Mouse (Mus musculus) liver, postnatal 0 days (tissue): ENCODE measurements around the gene Gm15517. TPM values are rescaled to one million over a fixed set of nuclear protein-coding genes. Genes with fewer than 3 reads are reported as not detected.
"Not testable (repeated sequence)": the region's sequence is repeated elsewhere in the genome, so short reads cannot be mapped to it uniquely, and the experiment has no call there.

Experiments
- ATAC-seq: fragments of 200-750 bp; cut with Nextera tagmentation; 2 replicates; pipeline ENCODE4 v1.8.0; 2017; ENCODE audit warnings: mild to moderate bottlenecking, moderate library complexity
- DNase-seq: peaks from one replicate; pipeline ENCODE4 v3.0.0-alpha.2; 2016
- H3K27ac ChIP-seq: fragments of 300-500 bp; sonication (generic); 2 replicates; pipeline ENCODE4 v1.5.1; 2014; ENCODE audit warnings: antibody characterized with exemption, moderate library complexity, mild to moderate bottlenecking, low read depth
- H3K27me3 ChIP-seq: fragments of 300-500 bp; sonication (generic); 2 replicates; pipeline ENCODE4 v1.6.1; 2014; ENCODE audit warnings: low read length, control low read depth, mixed read lengths; ENCODE audit not compliant: insufficient read depth
- H3K36me3 ChIP-seq: fragments of 300-500 bp; sonication (generic); replicated peaks from 2 replicates; pipeline ENCODE4 v1.6.1; 2014; ENCODE audit warnings: mild to moderate bottlenecking, control low read depth, low read length, moderate library complexity, mixed read lengths; ENCODE audit not compliant: insufficient read depth
- H3K4me1 ChIP-seq: fragments of 300-500 bp; sonication (generic); 2 replicates; pipeline ENCODE4 v1.6.1; 2014; ENCODE audit warnings: antibody characterized with exemption, mild to moderate bottlenecking, control low read depth; ENCODE audit not compliant: insufficient read depth
- H3K4me2 ChIP-seq: fragments of 300-500 bp; sonication (generic); 2 replicates; pipeline ENCODE4 v1.6.1; 2014; ENCODE audit warnings: low read depth, mild to moderate bottlenecking, low read length, moderate library complexity, mixed read lengths
- H3K4me3 ChIP-seq: fragments of 300-500 bp; sonication (generic); 2 replicates; pipeline ENCODE4 v1.5.1; 2014; ENCODE audit warnings: low read depth, low read length
- H3K9ac ChIP-seq: fragments of 300-500 bp; sonication (generic); replicated peaks from 2 replicates; pipeline ENCODE4 v1.6.1; 2014; ENCODE audit warnings: mild to moderate bottlenecking, moderate library complexity
- H3K9me3 ChIP-seq: fragments of 300-500 bp; sonication (generic); 2 replicates; pipeline ENCODE4 v1.6.1; 2016; ENCODE audit warnings: mild to moderate bottlenecking, control low read depth, low read length, mixed read lengths
- CTCF ChIP-seq: sonication (generic); IDR thresholded peaks from 2 replicates; pipeline ENCODE4 v1.5.1; 2016; ENCODE audit warnings: antibody characterized with exemption, low read depth
- EP300 ChIP-seq: IDR thresholded peaks from 2 replicates; pipeline ENCODE4 v1.6.1; 2016; ENCODE audit warnings: antibody characterized with exemption, low read depth, mild to moderate bottlenecking
- WGBS: fragments of 180-500 bp; shearing (Covaris S2); extraction: QIAGEN DNeasy Blood & Tissue Kit; methylation state at CpG from one replicate; pipeline ENCODE4 v1.1.7; 2014; ENCODE audit not compliant: insufficient replicate concordance; 5-methylcytosine and 5-hydroxymethylcytosine counted together
- polyA plus RNA-seq: library from polyadenylated mRNA; unstranded; fragments of >200 nt; fragmentation: Nextera tagmentation; extraction: Ambion mirVana; gene quantifications from 2 replicates; pipeline ENCODE4 v1.2.1, GENCODE M21; 2015

Gene Gm15517
- polyA plus RNA-seq, 1 experiment from 2014 or later = not detected

DNA sequence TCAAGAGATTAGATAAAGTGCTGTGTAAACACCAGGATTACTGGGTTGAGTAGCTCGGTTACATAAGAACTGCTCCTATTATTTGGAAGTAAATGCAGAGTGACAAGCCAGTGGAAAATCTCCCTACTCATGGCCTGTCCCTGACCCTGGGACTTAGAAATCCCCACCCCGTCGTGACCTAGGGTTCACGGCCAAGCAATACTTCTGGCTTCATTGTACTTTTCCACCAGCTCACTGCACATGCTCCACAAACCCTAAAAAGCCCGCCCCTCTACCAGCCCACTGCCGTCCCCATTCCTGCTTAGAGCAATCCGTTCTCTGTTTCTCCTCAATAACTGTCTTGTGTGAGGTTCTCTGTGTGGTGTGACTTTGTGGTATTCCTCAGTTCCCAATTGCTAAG is 26.5 kb downstream of the Gm15517 start:
- Histone ChIP-seq H3K27ac (no peak overlapping the region), H3K4me3 (no peak overlapping the region), H3K36me3 (no peaks in the 10 kb centered on the region), H3K27me3 (no peaks in the 10 kb centered on the region), H3K9me3 (no peaks in the 10 kb centered on the region), H3K4me1 (no peaks in the 10 kb centered on the region), H3K9ac (no peak overlapping the region), H3K4me2 (no peak overlapping the region)
- WGBS = 44% methylated on average over 7 of the region's 7 CpGs
- ATAC-seq (no peak), DNase-seq (no peak)
- TF ChIP-seq CTCF (no peak), EP300 (no peak)

DNA sequence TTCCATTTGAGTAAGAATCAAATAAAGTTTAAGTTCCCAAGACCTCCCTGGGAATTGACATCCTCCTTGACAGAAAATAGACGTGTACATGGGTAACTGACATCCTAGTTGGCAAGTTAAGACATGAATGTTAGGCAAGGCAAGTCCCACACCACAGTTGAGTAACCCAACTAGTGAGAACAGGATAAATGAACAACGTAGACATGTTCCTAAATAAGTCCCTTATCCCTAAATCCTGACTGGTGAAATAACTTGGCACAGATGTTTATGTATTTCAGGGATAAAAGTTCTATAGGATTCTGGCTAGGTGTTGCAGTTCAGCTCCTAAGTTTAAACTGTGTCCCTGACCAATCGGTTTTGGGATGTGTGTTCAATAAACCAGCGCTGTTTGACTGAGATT is 29.7 kb downstream of the Gm15517 start:
- TF ChIP-seq EP300 (no peak), CTCF (no peak)
- Histone ChIP-seq H3K27me3 (no peaks in the 10 kb centered on the region), H3K4me1 (no peaks in the 10 kb centered on the region), H3K4me2 (no peak overlapping the region), H3K36me3 (no peaks in the 10 kb centered on the region), H3K4me3 (no peak overlapping the region), H3K9ac (no peak overlapping the region), H3K27ac (no peak overlapping the region), H3K9me3 (no peaks in the 10 kb centered on the region)
- ATAC-seq (no peak), DNase-seq (no peak)
- WGBS = 63% methylated on average over 4 of the region's 4 CpGs

DNA sequence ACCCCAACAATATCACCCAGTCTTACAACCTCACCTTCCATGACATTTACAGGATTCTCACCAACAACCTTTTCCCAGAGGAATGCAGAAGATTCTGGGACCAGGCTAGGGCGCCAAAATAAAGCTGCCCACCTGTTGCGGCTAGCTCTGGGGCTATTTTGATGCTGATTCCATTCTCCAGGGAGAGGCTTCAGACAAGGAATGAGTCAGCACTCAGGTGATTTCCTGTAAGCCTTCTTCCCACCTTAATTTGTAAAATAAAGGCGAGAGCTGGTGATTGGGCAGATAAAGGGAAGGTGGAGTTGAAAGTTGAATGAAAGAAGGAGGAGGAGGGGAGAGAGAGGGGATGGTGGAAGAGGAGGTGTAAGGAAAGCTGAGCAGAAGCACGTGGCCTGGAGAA is 30.2 kb downstream of the Gm15517 start:
- Histone ChIP-seq H3K4me3 (no peak overlapping the region), H3K4me2 (no peak overlapping the region), H3K9ac (no peak overlapping the region), H3K4me1 (no peaks in the 10 kb centered on the region), H3K27me3 (no peaks in the 10 kb centered on the region), H3K9me3 (no peaks in the 10 kb centered on the region), H3K27ac (no peak overlapping the region), H3K36me3 (no peaks in the 10 kb centered on the region)
- DNase-seq = no peak
- 53% methylated on average over 4 of the region's 4 CpGs for WGBS
- TF ChIP-seq CTCF (no peak), EP300 (no peak)
- no peak for ATAC-seq

DNA sequence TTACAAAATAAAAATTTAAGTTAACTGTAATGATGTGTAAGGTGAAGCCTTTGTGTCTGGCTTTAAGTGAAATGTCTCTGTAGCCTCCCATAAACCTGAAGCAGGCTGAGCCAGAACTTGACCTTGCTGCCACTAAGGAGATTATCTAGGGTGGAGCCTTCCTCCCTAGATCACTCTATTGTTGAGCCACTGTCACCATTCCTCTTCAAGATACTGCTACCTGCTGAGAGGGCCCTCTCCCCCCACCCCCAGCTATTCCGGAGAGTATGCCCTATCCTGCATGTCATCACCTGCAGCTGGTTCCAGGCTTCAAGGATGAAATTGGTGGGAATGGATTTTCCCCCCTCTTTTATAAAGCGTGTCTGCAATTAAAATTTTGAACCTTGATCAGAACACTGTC is 36.3 kb downstream of the Gm15517 start:
- not testable (repeated sequence) for H3K4me2 ChIP-seq, H3K27ac ChIP-seq, H3K4me3 ChIP-seq, H3K4me1 ChIP-seq, H3K36me3 ChIP-seq, H3K9ac ChIP-seq, H3K27me3 ChIP-seq, ATAC-seq, H3K9me3 ChIP-seq, DNase-seq
- WGBS = 69% methylated on average over 2 of the region's 2 CpGs

DNA sequence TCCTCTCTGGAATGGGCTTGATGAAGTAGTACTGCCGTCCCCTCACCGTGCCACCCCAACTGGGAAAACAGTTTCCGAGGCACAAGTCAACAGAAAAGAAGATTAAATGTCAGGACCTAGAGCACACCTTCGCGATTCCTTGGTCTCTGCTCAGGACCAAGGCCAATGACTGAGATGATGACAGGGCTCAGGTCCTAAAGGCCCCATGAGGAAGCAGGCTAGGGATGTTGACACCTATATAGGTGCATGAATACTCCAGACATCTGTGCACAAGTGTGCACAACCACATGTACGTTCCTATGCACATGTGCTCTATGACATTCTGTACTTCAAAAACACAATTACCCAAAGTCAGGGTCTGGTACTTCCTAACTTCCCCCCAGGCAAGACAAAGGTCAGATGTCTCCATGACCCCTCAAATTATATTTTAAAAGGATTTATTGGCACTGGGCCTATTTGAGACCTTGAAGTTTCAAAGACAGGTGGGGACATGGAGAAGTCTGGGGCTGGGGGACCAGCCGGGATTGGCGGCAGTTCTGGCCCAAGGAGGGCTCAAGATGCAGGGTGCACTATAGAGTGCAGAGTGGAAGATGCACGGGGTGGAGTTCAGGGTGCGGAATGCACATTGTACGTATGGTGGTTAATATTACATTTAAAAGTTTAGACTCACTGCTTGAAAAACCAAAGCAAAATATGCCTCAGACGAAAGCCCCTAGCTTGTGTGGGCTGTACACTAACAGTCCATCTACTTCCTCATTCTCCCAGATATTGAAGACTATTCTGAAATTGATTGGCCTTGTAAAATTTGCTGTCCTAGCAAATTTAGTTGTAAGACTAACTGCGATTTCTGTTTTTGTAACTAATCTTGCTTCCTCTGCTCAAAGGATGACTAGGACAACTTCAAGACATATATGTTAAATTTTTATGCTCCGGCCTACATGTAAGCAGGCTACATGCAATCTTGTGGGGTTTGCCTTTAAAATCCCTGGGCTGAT is 42.4 kb downstream of the Gm15517 start:
- DNase-seq = no peak
- ATAC-seq = no peak
- Histone ChIP-seq H3K27me3 (peaks cover 15% of the 10 kb centered on the region), H3K27ac (no peak overlapping the region; the same call in 1 of the 2 replicates), H3K36me3 (no peaks in the 10 kb centered on the region), H3K9me3 (no peaks in the 10 kb centered on the region), H3K4me2 (peak overlapping the region; percentile 85), H3K4me1 (peaks cover 21% of the 10 kb centered on the region), H3K4me3 (peak overlapping the region; percentile 59), H3K9ac (peak overlapping the region; percentile 76; the same call in 1 of the 2 replicates)
- WGBS = 78% methylated on average over 14 of the region's 14 CpGs
- TF ChIP-seq EP300 = no peak
- no peak for TF ChIP-seq CTCF

DNA sequence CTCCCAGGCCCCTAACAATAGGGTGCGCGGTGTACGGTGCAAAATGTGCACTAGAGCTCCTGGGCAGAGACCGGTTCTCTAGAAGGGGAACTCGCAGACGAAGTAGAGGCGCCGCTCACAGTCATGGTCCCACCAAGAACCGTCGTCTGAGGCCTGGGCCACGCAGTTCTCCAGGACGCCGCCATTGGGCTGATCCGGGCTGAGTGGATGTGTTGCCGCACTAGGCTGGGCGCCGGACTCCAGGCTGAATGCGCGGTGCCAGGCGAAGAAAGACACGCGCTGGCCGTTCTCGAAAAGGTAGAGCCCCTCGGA is 43.2 kb downstream of the Gm15517 start:
- ATAC-seq (peak; percentile 9), DNase-seq (no peak)
- Histone ChIP-seq H3K27me3 (peaks cover 23% of the 10 kb centered on the region), H3K4me3 (peak overlapping the region; percentile 59), H3K27ac (peak overlapping the region; percentile 81), H3K9me3 (no peaks in the 10 kb centered on the region), H3K36me3 (no peaks in the 10 kb centered on the region), H3K9ac (peak overlapping the region; percentile 76), H3K4me2 (peak overlapping the region; percentile 85), H3K4me1 (peaks cover 21% of the 10 kb centered on the region)
- no peak for TF ChIP-seq EP300
- no peak for TF ChIP-seq CTCF
- under 1% methylated on average over 25 of the region's 25 CpGs for WGBS
